Mouse (Mus musculus) lung, adult 2 months (tissue): Measurements from ENCODE around the gene Alox5ap. TPM values are rescaled to one million over a fixed set of nuclear protein-coding genes. Genes with fewer than 3 reads are reported as not detected.

ENCODE experiments used
- DNase-seq: peaks from one replicate; pipeline ENCODE4 v3.0.0; 2022
- H3K4me1 ChIP-seq: fragments of 200-500 bp; 2 replicates; pipeline ENCODE4 v1.6.1; 2011; ENCODE audit warnings: low read length; ENCODE audit not compliant: control insufficient read depth, insufficient read depth
- H3K4me3 ChIP-seq: fragments of 200-500 bp; replicated peaks from 2 replicates; pipeline ENCODE3; 2011; ENCODE audit warnings: low read depth, mild to moderate bottlenecking, control low read depth, low read length; ENCODE audit errors: extremely low read depth
- CTCF ChIP-seq: fragments of 200-500 bp; IDR thresholded peaks from 2 replicates; pipeline ENCODE4 v1.5.1; 2011; ENCODE audit warnings: mild to moderate bottlenecking, low read length, control low read depth; ENCODE audit not compliant: insufficient read depth
- POLR2A ChIP-seq: fragments of 200-500 bp; IDR thresholded peaks from 2 replicates; pipeline ENCODE4 v1.6.1; 2011; ENCODE audit warnings: low read depth, mild to moderate bottlenecking, control low read depth, low read length, borderline replicate concordance; ENCODE audit errors: extremely low read depth
- WGBS: fragments of 180-500 bp; shearing (Covaris S2); methylation state at CpG from one replicate; pipeline ENCODE4 v1.1.7; 2018; 5-methylcytosine and 5-hydroxymethylcytosine counted together
- polyA plus RNA-seq: library from polyadenylated mRNA; depleted of rRNA; stranded (reverse); fragments of >200 nt; gene quantifications from 2 replicates; pipeline ENCODE4 v1.2.3, GENCODE M21; 2012; rRNA removed

Gene Alox5ap
- polyA plus RNA-seq, 1 experiment = 104 TPM

DNA sequence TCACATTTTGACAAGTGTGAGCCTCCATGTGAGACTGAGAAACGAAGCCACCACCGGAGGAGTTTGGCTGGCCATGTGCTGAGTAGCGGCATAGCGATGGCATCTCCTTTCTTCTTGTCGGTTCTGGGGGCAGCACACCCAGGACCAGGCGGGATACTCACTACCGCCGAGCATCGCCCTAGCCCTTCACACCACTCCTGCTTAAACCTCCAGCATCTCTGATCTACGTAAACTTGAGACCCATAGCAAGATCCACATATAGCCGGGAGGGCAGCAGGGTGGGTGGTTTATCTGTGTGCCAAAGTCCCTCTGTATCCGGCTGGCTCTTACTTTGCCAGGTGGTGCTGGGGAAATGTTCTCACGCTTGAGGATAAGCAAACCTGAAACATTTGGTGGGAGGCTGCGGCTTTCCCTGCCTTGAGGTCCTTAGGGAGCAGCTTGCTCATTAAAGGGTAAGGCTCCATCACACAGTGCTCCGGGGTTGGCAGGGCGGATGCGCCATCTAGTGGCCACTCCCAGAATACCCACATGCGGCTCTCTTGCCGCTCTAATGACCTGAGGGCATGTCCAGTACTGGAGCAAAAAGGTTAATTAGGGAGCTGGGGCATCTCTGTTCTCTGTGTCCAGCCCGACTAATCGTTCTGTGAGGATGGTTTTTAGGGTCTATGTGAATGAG, 71.1 kb downstream of the Alox5ap start:
- TF ChIP-seq POLR2A (no peak), CTCF (peak; percentile 89)
- no peak overlapping the region for H3K4me3 ChIP-seq
- DNase-seq = peak; percentile 83
- 46% methylated on average over 21 of the region's 21 CpGs for WGBS
- no peaks in the 10 kb centered on the region for H3K4me1 ChIP-seq

DNA sequence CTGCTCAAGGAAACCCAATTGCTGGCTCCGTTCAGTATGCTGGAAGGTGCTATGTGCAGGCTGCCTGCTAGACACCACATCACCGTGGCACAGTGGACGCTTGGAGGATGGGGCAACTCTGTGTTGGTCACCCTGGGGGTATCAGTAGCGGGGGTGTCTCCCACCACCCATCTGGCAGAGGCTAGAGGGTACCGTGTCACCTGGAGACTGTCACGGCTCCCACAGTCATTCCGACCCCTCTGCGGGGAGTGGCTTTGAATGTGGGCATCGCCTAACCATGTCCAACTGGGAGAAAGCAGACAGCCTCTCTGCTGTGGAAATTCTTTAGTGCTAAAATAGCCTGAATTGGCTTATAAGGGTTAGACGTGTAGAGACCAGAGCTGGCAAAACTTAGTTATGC, 72.6 kb downstream of the Alox5ap start:
- WGBS = 89% methylated on average over 10 of the region's 10 CpGs
- Histone ChIP-seq H3K4me3 (no peak overlapping the region), H3K4me1 (no peaks in the 10 kb centered on the region)
- DNase-seq = no peak
- TF ChIP-seq CTCF (no peak), POLR2A (no peak)

Other genes starting within 250 kb of the Alox5ap start
- gene Uspl1, start 80.4 kb upstream of the Alox5ap start, polyA plus RNA-seq = 6.2 and 10.5 TPM in 2 replicates
- 34.7 and 38.2 TPM in 2 replicates for gene Hmgb1, start 80.3 kb upstream of the Alox5ap start, polyA plus RNA-seq
- gene Medag, start 147.0 kb downstream of the Alox5ap start, polyA plus RNA-seq = 5.2 and 7.1 TPM in 2 replicates
- gene Tex26, start 174.9 kb downstream of the Alox5ap start, polyA plus RNA-seq = 0.91 and 1.5 TPM in 2 replicates